Mouse (Mus musculus) mouse trophoblast stem cell (cell line): Measurements from ENCODE around the gene Gucy2c.

ENCODE experiments used
- in situ Hi-C, 2 experiments: fragments of 300-500 bp; cut with MseI, MboI; formaldehyde crosslinking; loops; 2 replicates in 1 of 2; 3 replicates in 1 of 2; pipeline ENCODE4 v1.15.1; 2025

Gucy2c gene

GRCm38 (mm10) chr6:136742352-136743118 is 39.0 kb downstream of the Gucy2c start:
- in situ Hi-C loops: loop anchor here in 1 of 2 experiments (10.0 kb wide), 1 partner anchor 118 kb away; no protein-coding TSS in a partner anchor

DNA sequence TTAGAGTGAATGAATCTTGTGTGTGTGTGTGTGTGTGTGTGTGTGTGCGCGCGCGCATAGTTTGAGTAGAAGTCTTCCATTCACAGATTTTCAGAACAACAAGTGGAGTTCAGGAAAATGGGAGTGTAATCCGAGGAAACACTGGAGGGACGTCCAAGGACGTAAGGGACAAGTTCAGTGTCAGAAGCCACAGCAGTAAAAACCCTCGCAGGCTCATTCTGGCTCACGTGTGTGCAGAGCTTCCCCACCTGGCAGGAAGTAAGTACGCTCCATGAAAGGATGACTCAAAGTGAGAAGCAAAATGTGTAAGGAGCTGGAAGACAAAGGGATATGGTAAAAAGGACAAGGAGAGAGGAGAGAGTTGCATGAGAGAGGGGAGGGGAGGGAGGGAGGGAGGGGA is 40.3 kb downstream of the Gucy2c start:
- in situ Hi-C loops: loop anchor here in 1 of 2 experiments (10.0 kb wide), 1 partner anchor 116 kb away; no protein-coding TSS in a partner anchor

DNA sequence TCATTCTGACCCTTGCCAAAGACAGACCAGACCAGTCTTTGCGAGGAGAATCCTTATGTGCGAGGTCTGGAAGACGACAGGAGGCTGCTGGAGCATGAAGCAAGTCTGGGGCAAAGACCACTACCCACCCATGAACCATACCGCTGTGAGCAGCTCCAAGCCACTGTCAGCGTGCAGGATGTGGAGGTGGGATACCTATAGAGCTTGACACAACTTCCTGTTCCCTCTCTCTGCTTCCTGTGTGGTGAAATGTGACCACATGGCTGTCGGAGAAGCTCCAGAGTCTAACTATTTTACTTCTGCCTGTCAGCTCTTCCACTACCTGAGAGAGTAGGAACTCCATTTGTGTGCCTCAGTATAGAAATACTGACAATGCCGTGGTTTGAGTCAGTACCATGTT is 45.8 kb downstream of the Gucy2c start:
- in situ Hi-C loops: no loop called here

DNA sequence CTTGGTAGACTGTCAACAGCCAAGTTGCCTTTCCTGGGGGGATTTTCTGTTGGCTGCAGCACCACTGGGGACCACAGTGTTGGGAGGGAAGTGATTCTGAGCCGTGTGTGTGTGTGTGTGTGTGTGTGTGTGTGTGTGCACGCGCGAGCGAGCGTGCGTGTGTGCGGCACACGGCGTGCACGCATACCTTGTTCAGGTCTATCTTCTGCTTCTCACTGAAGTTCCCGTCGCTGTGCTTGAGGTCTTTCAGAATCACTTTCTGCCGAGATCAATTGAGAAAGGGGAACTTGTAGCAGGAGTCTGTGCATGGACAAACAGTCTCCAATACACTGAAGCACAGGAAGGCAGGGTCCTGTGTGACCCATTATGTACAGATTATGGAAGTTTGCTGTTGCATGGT is 53.4 kb downstream of the Gucy2c start:
- in situ Hi-C loops: loop anchor here in 1 of 2 experiments (10.0 kb wide), 1 partner anchor 103 kb away; no protein-coding TSS in a partner anchor

- in situ Hi-C loops: loop anchor here in 1 of 2 experiments (10.0 kb wide), 1 partner anchor 98 kb away; no protein-coding TSS in a partner anchor
Observed at GRCm38 (mm10) chr6:136723171-136723570, 58.4 kb downstream of the Gucy2c start.

- in situ Hi-C loops: loop anchor here in 1 of 2 experiments (10.0 kb wide), 1 partner anchor 98 kb away; no protein-coding TSS in a partner anchor
Observed at GRCm38 (mm10) chr6:136722565-136722964, 59.0 kb downstream of the Gucy2c start.

DNA sequence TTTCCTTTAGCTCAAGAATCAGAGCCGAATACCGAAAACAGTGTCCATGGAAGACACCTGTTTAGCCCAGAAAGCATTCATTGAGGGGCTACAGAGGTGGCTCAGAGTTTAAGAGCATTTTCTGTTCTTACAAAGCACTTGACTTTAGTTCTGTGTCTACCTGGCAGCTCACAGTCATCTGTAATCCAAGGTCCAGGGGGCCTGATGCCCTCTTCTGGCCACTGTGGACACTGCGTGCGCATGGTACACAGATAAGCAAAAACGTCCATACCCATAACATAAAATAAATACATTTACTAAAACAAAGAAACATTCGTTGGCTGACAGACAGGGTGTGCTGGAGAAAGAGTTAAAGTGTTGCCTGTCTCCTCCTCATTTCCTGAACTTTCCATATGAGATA is 59.6 kb downstream of the Gucy2c start:
- in situ Hi-C loops: loop anchor here in 1 of 2 experiments (10.0 kb wide), 1 partner anchor 97 kb away; no protein-coding TSS in a partner anchor

DNA sequence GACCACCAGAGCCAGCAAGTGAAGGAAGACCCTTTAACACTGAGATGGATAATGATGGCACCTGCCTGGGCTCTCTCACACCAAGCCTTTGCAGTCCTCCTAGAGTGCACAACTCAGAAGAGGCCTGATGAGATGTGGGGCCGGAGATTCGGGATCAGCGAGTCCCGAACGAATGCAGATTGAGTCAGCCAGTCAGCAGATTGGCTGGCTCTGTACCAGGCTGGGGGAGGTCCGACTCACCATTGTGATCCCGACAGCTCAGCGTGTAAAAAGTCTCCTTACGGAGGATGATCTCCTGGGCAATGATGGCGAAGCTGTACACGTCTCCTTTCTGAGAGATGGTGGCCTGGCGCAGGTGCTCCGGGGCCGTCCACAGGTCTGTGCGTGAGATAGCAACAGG is 61.1 kb downstream of the Gucy2c start:
- in situ Hi-C loops: loop anchor here in 1 of 2 experiments (10.0 kb wide), 1 partner anchor 96 kb away; no protein-coding TSS in a partner anchor

DNA sequence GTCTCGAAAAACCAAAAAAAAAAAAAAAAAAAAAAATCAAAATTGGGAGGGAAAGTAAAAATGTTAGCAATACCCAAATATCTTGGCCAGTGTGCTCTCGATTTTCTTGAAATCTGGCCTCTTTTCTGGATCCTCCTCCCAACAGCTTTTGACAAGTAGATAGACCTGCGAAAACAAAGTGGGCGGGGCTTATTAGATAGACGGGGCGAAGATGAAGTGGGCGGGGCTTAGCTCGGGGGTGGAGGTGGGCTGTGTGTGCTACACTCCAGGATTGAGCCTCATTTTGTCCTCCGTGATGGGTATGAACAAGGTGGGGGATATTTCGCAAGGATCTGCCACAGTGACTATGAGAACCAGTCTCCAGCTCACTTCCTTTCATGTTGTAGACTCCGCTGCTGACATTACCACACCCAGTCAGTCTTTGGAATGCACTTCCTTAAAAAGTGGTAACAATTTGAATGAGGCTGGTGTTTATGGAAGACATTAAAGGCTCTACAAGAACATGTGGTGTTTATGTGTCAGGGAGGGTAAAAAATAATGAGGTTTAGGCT is 65.6 kb downstream of the Gucy2c start:
- in situ Hi-C loops: no loop called here

DNA sequence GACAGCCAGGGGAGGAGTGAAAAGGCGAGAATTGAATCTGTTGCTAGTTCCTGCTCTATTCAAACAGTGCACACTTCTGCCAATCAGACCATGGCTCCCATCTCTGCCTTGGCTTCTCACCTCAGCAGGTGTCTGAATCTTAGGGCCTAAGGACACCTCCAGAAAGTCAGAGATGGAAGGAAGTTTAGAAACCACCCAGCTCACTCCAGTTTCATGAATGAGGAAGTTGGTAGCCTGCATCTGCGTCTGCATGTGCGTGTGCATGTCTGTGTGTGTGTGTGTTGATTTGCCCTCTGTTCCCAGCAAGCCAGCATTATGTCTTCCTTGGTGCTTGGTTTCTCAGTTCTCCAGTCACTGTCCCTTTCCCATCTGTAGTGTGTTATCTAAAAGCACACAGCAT is 67.5 kb downstream of the Gucy2c start:
- in situ Hi-C loops: no loop called here

GRCm38 (mm10) chr6:136710408-136710807 is 71.2 kb downstream of the Gucy2c start:
- in situ Hi-C loops: no loop called here

GRCm38 (mm10) chr6:136708597-136708996 is 73.0 kb downstream of the Gucy2c start:
- in situ Hi-C loops: no loop called here

- in situ Hi-C loops: no loop called here
Observed at GRCm38 (mm10) chr6:136701878-136702277, 79.7 kb downstream of the Gucy2c start.

DNA sequence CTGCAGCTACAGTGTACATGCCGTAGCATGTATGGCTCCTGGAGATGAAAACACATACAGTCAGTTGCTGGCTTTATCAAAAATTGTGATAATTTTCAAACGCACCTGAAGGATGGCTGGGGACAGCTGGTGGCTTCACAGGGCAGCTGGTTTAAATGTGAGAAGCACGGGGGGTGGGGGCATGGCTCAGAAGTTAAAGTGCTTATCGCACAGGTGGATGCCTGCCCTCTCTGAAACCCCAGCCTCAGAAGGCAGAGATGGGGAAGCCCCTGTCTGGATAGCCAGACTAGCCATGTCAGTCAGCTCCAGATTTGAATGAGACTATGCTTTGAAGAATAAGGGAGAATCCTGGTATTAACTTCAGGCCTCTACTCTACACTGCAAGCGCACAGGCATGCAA is 80.4 kb downstream of the Gucy2c start:
- in situ Hi-C loops: no loop called here

GRCm38 (mm10) chr6:136691314-136691713 is 90.3 kb downstream of the Gucy2c start:
- in situ Hi-C loops: no loop called here

DNA sequence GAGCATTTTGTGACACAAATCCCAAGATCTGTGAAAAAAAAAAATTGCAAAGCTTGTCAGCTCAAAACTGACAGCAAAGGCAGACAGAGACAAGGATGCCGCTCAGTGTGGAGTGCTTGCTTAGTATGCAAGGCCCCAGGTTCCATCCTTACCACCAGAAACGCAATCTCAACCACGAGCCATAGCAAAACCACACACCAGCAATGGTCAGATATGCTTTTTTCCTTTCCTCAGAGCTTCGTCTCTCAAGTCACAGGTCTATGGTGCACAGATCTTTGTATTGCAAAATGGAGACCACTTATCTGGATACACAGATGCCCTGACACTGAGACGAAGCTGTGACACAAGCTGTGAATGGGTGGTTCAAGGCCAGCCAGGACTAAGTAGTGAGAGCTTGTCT is 91.0 kb downstream of the Gucy2c start:
- in situ Hi-C loops: no loop called here

GRCm38 (mm10) chr6:136689790-136690413 is 91.7 kb downstream of the Gucy2c start:
- in situ Hi-C loops: no loop called here

- in situ Hi-C loops: no loop called here
Observed at GRCm38 (mm10) chr6:136685433-136685832, 96.1 kb downstream of the Gucy2c start.

- in situ Hi-C loops: no loop called here
Observed at GRCm38 (mm10) chr6:136683410-136684334, 97.9 kb downstream of the Gucy2c start.

- in situ Hi-C loops: no loop called here
Observed at GRCm38 (mm10) chr6:136679381-136679780, 102.2 kb downstream of the Gucy2c start.

DNA sequence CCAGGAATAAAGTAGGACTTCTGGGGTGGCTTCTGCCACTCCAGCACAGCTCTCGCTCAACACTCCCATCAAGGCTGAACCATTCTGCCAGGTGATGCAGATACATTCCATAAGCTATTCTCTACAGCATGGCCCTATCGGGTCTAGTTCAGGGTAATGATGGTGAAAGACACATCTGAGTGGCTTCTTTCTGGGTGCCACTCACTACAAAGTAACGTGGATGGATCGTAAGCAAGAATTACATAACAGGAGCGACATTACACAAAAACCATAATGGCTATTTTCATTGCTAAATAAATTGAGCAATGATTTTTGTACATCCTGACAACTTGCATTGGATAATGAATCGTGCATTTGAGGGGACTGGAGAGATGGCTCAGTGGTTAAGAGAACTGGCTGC is 106.6 kb downstream of the Gucy2c start:
- in situ Hi-C loops: no loop called here
